Mouse (Mus musculus) thymus, adult 2 months (tissue): ENCODE data around the gene Tpr. TPM values are rescaled to one million over a fixed set of nuclear protein-coding genes. Genes with fewer than 3 reads are reported as not detected.

ENCODE experiments used
- DNase-seq: peaks from one replicate; pipeline ENCODE4 v3.0.0; 2021
- H3K27ac ChIP-seq: fragments of 200-500 bp; 2 replicates; pipeline ENCODE4 v1.5.1; 2012; ENCODE audit warnings: low read length, control low read depth; ENCODE audit not compliant: control insufficient read depth, insufficient read depth
- H3K27me3 ChIP-seq: fragments of 200-500 bp; 2 replicates; pipeline ENCODE4 v1.6.1; 2012; ENCODE audit warnings: mild to moderate bottlenecking, low read length, moderate library complexity, mixed read lengths; ENCODE audit not compliant: control insufficient read depth, insufficient read depth
- H3K36me3 ChIP-seq: fragments of 200-500 bp; 2 replicates; pipeline ENCODE4 v1.6.1; 2012; ENCODE audit warnings: mild to moderate bottlenecking, low read length, moderate library complexity; ENCODE audit not compliant: control insufficient read depth, insufficient read depth
- H3K4me1 ChIP-seq: fragments of 200-500 bp; replicated peaks from 2 replicates; pipeline ENCODE4 v1.6.1; 2012; ENCODE audit warnings: low read length; ENCODE audit not compliant: control insufficient read depth, insufficient read depth
- H3K4me3 ChIP-seq: fragments of 200-500 bp; 2 replicates; pipeline ENCODE4 v1.5.1; 2012; ENCODE audit warnings: mild to moderate bottlenecking, low read length, control low read depth, moderate library complexity; ENCODE audit not compliant: control insufficient read depth, insufficient read depth
- CTCF ChIP-seq: fragments of 200-500 bp; IDR thresholded peaks from 2 replicates; pipeline ENCODE4 v1.5.1; 2012; ENCODE audit warnings: mild to moderate bottlenecking, control low read depth, low read length, moderate library complexity, borderline replicate concordance; ENCODE audit not compliant: control insufficient read depth, poor library complexity, insufficient read depth; ENCODE audit errors: extremely low read depth
- POLR2A ChIP-seq: fragments of 200-500 bp; IDR thresholded peaks from 2 replicates; pipeline ENCODE4 v1.6.1; 2012; ENCODE audit warnings: mild to moderate bottlenecking, low read length, control low read depth, moderate library complexity; ENCODE audit not compliant: control insufficient read depth, poor library complexity, insufficient read depth; ENCODE audit errors: extremely low read depth
- WGBS: fragments of 180-500 bp; shearing (Covaris S2); methylation state at CpG from one replicate; pipeline ENCODE4 v1.1.7; 2018; 5-methylcytosine and 5-hydroxymethylcytosine counted together
- polyA plus RNA-seq: library from polyadenylated mRNA; depleted of rRNA; stranded (reverse); fragments of >200 nt; gene quantifications from 2 replicates; pipeline ENCODE4 v1.2.3, GENCODE M21; 2012

Tpr gene
- polyA plus RNA-seq, 1 experiment: 101 TPM

DNA sequence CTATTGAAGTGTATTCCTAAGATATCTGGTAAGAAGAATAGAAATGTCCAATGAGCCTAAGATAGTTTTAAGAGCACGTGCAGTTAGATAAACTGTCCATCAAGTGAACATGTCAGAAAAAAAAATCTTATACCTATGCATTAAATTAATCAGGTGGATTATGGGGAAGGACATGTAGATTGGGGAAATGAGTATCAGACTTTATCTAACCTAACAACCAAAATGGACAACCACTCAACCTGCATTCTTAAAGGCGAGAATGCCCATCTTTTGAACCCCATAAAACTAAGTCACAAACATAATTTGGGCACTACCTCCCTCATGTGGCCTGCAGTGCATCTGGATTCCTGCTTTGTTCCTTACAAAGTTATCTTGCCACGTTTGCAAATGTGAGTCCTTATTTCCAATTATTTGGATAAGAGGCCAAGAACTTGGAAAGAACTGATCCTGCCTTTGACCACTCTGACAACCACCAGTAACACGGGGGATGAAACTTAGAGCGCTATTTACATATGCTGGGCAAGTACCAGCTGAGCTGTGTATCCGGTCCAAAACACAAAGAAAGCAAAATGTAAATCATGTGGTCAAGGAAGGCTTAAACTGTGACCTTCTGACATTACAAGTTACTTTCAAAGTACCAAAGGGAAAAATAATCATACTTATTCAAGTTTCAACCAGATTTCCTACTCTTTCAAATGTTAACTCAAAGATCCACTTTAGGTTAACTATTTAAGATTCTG is 3.1 kb upstream of the Tpr start:
- Histone ChIP-seq H3K4me3 (no peak overlapping the region), H3K4me1 (peaks cover 2% of the 10 kb centered on the region; the same call in 1 of the 2 replicates), H3K36me3 (0 out of 2 replicates have a peak, but pooled peaks cover 4% of the 10 kb centered on the region), H3K27ac (no peak overlapping the region), H3K27me3 (no peaks in the 10 kb centered on the region)
- DNase-seq: no peak
- TF ChIP-seq POLR2A (no peak), CTCF (no peak)
- WGBS: 96% methylated on average over 6 of the region's 6 CpGs

DNA sequence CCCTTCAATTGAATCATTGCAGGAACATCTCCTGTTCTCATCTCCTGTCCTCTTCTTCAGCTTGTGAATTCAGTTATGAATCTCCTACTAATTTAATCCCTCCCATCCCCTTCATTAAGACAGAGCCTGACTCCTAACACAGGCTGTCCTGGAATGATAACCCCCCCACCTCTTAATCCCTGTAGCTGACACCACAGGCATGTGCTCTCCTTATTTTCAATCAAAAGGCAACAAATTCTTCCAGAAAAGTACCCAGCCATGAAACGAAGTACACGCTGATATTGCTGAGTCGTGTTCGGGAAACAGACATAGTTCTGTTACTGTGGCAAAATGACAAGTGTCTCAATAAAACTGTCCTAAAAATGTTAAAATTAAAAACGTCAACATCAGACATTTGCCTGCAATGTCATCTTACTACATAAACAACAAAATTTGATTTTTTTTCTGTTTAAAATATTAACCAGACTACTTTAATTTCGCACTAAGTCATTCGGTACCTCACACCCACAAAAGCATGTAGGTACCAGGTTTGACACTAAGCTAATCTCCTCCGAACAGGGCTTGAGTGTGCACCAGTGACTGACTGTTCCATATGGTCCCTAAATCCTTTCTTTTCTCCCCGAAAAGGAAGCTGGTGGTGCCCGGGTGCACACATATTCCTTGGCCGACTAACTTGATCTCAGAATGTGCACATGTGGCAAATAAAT is 554 bp upstream of the Tpr start:
- WGBS: 8% methylated on average over 11 of the region's 11 CpGs
- Histone ChIP-seq H3K4me3 (peak overlapping the region; percentile 79), H3K4me1 (peaks cover 5% of the 10 kb centered on the region), H3K27me3 (no peaks in the 10 kb centered on the region), H3K36me3 (peaks cover 4% of the 10 kb centered on the region), H3K27ac (peak overlapping the region; percentile 59; the same call in 1 of the 2 replicates)
- TF ChIP-seq CTCF: no peak
- TF ChIP-seq POLR2A: no peak
- DNase-seq: no peak

DNA sequence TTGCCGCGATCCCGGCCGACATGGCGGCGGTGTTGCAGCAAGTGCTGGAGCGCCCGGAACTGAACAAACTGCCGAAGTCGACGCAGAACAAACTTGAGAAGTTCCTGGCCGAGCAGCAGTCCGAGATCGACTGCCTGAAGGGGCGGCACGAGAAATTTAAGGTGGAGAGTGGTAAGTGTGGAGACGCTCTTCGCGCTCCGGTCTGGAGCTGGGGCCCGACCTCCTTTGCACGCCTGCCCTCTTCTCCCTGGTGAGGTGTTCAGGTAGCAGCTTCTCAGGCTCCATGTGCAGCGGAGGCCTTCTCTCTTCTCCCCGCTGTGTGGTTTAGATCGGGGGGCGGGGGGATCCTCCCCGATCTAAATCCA is 832 bp downstream of the Tpr start:
- Histone ChIP-seq H3K4me1 (peaks cover 5% of the 10 kb centered on the region), H3K27me3 (no peaks in the 10 kb centered on the region), H3K36me3 (peaks cover 11% of the 10 kb centered on the region), H3K27ac (peak overlapping the region; percentile 69), H3K4me3 (peak overlapping the region; percentile 79)
- WGBS: 0% methylated on average over 27 of the region's 27 CpGs
- DNase-seq: no peak
- TF ChIP-seq POLR2A (no peak; the same call in 1 of the 2 replicates), CTCF (no peak)

DNA sequence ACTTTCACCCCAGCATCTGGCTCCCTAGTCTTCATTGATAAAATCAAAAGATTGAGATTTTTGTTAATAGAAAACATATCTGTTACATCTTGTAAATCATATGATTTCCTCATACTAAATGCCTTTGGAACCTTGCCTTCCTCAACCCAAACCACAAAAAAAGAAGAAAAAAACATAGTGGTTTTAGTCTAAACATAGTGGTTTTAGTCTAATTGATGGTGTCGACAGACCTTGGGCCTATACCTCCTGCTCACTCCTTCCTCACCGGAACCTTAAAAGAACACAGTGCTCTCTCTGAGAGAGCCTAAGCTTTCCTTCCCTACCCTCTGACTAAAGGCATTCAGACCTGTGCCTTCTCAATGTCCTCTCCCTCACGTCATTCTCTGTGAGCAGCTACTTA is 3.4 kb downstream of the Tpr start:
- no peak overlapping the region for H3K4me3 ChIP-seq
- WGBS: 32% methylated on average over 3 of the region's 3 CpGs

DNA sequence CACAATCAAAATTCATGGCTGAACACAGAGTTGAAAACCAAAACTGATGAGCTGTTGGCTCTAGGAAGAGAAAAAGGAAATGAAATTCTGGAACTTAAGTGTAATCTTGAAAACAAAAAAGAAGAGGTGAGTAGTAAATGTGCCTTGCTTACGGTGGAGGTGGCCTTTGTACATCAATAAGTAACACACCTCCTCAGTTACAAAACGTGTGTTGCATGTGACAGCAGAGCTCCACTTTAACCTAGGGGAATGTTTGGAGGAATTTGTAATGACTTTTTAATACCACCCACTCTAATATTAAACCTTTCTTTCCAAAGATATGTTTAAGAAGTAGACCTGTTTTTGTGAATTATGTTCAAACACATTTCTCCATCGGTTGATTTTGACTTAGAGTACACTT is 11.3 kb downstream of the Tpr start:
- H3K4me3 ChIP-seq: no peak overlapping the region
- no peak overlapping the region for H3K27ac ChIP-seq
- TF ChIP-seq CTCF (no peak), POLR2A (no peak)
- no peaks in the 10 kb centered on the region for H3K27me3 ChIP-seq
- DNase-seq: no peak
- H3K36me3 ChIP-seq: peaks cover 62% of the 10 kb centered on the region
- H3K4me1 ChIP-seq: no peaks in the 10 kb centered on the region
- WGBS: 95% methylated on average over 3 of the region's 3 CpGs

More for the DNA sequence above, 3.4 kb downstream of the Tpr start:
- Histone ChIP-seq H3K27ac (no peak overlapping the region), H3K4me1 (peaks cover 5% of the 10 kb centered on the region), H3K27me3 (no peaks in the 10 kb centered on the region), H3K36me3 (peaks cover 20% of the 10 kb centered on the region)
- no peak for DNase-seq
- TF ChIP-seq CTCF: no peak
- TF ChIP-seq POLR2A: no peak

DNA sequence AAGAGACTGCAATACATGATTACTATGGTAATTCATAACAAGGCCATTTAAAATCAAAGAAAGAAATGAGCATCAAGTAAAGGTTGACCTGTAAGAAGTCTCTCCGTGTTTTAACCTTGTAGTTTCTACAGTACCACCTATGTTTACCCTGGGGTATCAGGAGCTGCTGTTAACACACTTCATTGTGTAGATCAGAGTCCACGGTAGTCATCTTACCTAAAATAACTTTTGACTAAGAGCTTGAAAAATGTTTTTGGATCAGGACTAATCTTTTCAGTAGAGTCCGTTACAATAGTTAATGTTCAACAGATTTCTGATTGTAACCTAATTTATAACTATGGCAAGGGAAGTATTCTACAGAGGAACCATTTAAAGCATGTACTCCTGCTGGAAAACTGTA is 11.9 kb downstream of the Tpr start:
- H3K27me3 ChIP-seq: no peaks in the 10 kb centered on the region
- WGBS: 96% methylated on average over 3 of the region's 3 CpGs
- peaks cover 64% of the 10 kb centered on the region for H3K36me3 ChIP-seq
- no peak for TF ChIP-seq POLR2A
- no peak for TF ChIP-seq CTCF
- H3K4me1 ChIP-seq: no peaks in the 10 kb centered on the region
- DNase-seq: no peak
- H3K27ac ChIP-seq: no peak overlapping the region
- H3K4me3 ChIP-seq: no peak overlapping the region

DNA sequence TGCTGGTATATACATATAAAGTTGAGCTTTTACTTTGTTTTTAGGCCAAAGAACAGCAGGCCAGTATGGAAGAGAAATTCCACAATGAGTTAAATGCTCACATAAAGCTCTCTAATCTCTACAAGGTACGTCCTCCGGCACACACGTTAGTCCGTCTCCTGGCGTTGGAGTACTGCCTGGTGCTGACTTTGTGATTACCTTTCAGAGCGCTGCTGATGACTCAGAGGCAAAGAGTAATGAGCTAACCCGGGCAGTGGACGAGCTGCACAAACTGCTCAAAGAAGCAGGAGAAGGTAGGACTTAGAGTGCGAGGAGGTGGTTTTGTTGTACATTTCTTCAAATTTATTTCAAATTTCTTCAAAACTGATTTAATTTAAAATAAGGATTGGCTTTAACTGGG is 14.6 kb downstream of the Tpr start:
- H3K27me3 ChIP-seq: no peaks in the 10 kb centered on the region
- 95% methylated on average over 9 of the region's 9 CpGs for WGBS
- TF ChIP-seq CTCF (no peak), POLR2A (no peak)
- no peak for DNase-seq
- no peak overlapping the region for H3K27ac ChIP-seq
- H3K4me1 ChIP-seq: no peaks in the 10 kb centered on the region
- H3K36me3 ChIP-seq: peaks cover 87% of the 10 kb centered on the region
- H3K4me3 ChIP-seq: no peak overlapping the region
